Mouse (Mus musculus) mouse trophoblast stem cell (cell line): ENCODE results near the gene Pcnp.
"Not testable (repeated sequence)": the region's sequence is repeated elsewhere in the genome, so short reads cannot be mapped to it uniquely, and the experiment has no call there.

Experiments used
- in situ Hi-C, 2 experiments: fragments of 300-500 bp; cut with MseI, MboI; formaldehyde crosslinking; loops; 2 replicates in 1 of 2; 3 replicates in 1 of 2; pipeline ENCODE4 v1.15.1; 2025

Pcnp gene

DNA sequence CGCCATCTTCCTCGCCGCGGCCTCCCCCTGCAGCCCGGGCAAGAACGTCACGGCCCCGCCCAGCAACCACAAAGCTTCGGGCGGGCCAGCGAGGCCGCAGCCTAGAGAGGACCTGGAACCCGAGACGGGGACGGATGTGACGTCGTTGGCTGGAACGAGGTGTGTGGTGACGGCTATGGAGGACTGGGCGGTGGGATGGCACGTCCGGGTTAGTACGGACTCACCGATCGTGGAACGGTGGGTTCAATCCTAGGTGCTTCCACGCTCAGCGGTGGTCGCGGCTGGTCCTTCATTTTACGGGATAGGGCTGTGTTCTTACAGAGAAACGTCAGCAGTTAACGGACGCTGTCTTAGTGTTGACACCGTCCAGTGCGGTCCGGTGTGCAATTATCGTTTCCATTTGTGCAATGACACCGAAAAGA is at the start of gene Pcnp:
TSS of gene Pcnp (minus strand) at position 79 of the 422 bp plus-strand sequence.
- in situ Hi-C loops, result no loop called here

DNA sequence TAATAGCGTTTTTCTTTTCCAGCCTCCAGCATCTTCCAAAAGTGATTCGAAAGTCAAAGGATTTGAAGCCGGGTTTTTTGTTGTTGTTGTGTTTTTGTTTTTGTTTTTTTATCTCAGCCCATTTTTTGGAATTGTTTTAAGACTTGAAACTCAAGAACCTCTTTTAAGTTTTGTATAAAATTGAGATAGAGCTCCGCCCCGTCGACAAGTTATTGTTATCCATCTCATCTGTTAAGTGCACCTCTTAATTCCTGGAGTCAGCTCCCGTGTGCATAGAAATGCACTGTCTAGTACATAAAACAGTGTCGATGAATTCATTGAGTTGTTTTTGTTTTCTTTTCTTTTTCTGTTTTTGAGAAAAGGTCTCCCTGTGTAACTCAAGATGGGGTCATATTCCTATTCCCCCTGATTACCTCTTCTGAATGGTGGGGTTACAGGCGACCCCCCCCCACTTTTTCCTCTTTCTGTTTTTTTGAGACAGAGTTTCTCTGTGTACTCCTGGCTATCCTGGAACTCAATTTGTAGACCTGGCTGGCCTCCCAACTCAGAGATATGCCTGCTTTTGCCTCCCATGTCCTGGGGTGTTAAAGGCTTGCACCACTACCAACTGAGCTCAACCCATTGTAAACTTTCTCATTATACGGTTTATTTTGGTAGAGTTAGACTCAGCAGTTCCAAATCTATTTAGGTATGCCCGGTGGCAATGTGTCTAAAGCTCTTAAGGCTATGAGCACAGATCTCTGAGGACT is 46.8 kb upstream of the Pcnp start:
- in situ Hi-C loops, result loop anchor here in 1 of 2 experiments (10.0 kb wide), 1 partner anchor 61 kb away; no protein-coding TSS in a partner anchor

GRCm38 (mm10) chr16:56075222-56076111 is 45.9 kb upstream of the Pcnp start:
- in situ Hi-C loops, result loop anchor here in 1 of 2 experiments (10.0 kb wide), 1 partner anchor 61 kb away; no protein-coding TSS in a partner anchor

GRCm38 (mm10) chr16:56074565-56074964 is 45.0 kb upstream of the Pcnp start:
- in situ Hi-C loops, result loop anchor here in 1 of 2 experiments (10.0 kb wide), 1 partner anchor 60 kb away; no protein-coding TSS in a partner anchor

DNA sequence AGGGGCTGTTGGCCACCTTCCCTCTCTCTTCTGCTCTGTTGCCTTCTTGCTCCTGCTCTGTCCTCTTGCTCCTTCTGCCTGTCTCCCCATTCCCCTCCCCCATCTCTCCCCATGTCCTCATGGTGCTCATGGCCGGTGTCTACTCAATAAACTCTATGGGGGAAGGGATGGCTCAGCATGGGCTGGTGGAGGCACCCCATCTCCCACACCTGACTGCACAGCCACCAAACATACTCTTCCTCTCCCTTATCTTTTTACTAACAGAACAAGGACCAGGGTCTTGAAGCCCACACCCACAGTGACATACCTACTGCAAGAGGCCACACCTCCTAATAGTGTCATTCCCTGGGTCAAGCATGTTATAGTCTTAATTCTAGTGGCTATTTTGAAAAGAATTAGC is 44.6 kb upstream of the Pcnp start:
- in situ Hi-C loops, result loop anchor here in 1 of 2 experiments (10.0 kb wide), 1 partner anchor 59 kb away; no protein-coding TSS in a partner anchor

DNA sequence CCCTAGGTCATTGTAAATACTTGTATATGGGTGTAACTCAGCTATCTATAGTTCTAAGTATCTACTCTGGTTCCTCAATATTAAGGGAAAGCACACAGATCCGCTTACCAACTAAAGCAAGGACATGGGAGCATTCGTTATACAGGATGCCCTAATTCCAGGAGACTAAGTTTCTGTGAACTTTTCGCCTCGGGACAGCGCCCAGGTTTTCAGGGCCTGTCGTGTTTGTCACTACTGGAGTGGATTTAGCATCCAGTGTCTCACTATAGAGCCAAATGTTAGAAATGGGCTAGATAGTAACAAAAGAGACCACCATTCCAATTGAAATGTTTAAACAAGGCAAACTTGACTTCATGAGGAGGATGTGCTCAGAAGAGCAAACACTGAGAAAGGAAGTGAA is 43.6 kb upstream of the Pcnp start:
- in situ Hi-C loops, result loop anchor here in 1 of 2 experiments (10.0 kb wide), 1 partner anchor 58 kb away; no protein-coding TSS in a partner anchor

- in situ Hi-C loops, result loop anchor here in 1 of 2 experiments (10.0 kb wide), 1 partner anchor 58 kb away; no protein-coding TSS in a partner anchor
Observed at GRCm38 (mm10) chr16:56072533-56072932, 43.0 kb upstream of the Pcnp start.

GRCm38 (mm10) chr16:56071317-56072232 is 42.0 kb upstream of the Pcnp start:
- in situ Hi-C loops, result loop anchor here in 1 of 2 experiments (10.0 kb wide), 1 partner anchor 57 kb away; no protein-coding TSS in a partner anchor

DNA sequence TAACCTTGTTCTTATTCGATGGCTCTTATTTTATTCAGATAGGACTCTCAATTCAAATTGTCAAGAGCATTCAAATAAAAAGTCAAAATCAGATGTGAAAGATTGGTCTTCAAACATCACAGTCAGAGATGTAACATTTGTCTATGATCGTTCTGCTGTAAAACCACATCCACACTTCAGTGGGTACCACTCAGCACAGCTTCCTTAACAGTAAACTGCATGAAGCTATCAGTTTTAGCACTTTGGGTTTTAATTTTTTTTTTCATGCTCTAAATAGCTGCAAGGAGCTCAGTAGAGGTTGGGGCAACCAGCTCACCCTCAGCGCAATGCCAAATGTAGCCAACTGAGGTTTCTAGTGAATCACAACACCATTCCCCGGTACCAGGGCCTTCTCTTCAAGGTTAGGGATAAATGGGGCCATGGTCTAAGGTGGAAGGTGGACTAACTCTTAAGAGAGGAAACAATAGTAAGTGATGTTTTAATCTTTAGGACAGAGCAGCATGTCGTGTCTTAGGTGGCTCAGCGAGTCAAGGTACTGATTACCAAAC is 39.1 kb upstream of the Pcnp start:
- in situ Hi-C loops, result loop anchor here in 1 of 2 experiments (10.0 kb wide), 1 partner anchor 124 kb away; no protein-coding TSS in a partner anchor

DNA sequence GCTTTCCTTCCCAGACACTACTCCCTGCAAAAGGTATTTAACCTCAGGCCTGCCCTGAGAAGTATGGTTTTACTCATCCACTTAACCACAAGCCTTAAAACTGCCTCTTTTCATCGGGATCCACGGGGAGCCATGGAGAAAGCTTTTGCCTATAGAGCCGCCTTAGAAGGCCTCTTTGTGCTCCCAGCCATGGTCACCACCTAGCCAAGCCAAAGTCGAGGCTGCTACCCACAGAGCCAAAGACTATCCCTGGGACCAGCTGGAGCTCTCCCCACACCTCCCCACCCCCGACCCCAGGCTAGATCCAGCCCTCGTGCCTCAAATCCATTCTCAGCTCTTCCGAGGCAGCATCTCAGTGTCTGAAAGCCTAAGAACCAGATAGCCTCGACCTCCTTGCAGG is 36.6 kb upstream of the Pcnp start:
- in situ Hi-C loops, result loop anchor here in 1 of 2 experiments (10.0 kb wide), 1 partner anchor 121 kb away; no protein-coding TSS in a partner anchor

- in situ Hi-C loops, result loop anchor here in 1 of 2 experiments (10.0 kb wide), 1 partner anchor 120 kb away; no protein-coding TSS in a partner anchor
Observed at GRCm38 (mm10) chr16:56064334-56064990, 34.9 kb upstream of the Pcnp start.

DNA sequence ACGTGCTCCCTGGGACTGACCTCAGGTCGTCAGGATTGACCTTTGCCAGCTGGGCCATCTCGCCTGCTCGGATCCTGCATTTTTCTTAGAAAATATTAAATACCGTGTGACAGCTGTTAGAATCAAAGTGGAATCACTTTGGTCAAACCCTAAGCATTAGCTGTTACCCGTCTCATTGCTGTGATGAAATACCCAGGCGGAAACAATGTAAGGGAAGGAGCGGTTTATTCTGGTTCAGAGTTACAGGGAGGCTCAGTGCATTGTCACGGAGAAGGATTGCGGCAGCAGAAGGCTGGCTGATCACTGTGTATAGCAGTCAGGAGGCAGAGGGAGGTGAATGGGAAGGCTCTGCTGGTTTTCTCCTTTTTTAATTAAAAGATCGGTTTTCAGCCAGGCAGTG is 33.4 kb upstream of the Pcnp start:
- in situ Hi-C loops, result loop anchor here in 1 of 2 experiments (10.0 kb wide), 1 partner anchor 118 kb away; no protein-coding TSS in a partner anchor

GRCm38 (mm10) chr16:56061995-56062594 is 32.6 kb upstream of the Pcnp start:
- in situ Hi-C loops, result loop anchor here in 1 of 2 experiments (10.0 kb wide), 1 partner anchor 117 kb away; no protein-coding TSS in a partner anchor

GRCm38 (mm10) chr16:56058151-56058550 is 28.6 kb upstream of the Pcnp start:
- in situ Hi-C loops, result no loop called here

DNA sequence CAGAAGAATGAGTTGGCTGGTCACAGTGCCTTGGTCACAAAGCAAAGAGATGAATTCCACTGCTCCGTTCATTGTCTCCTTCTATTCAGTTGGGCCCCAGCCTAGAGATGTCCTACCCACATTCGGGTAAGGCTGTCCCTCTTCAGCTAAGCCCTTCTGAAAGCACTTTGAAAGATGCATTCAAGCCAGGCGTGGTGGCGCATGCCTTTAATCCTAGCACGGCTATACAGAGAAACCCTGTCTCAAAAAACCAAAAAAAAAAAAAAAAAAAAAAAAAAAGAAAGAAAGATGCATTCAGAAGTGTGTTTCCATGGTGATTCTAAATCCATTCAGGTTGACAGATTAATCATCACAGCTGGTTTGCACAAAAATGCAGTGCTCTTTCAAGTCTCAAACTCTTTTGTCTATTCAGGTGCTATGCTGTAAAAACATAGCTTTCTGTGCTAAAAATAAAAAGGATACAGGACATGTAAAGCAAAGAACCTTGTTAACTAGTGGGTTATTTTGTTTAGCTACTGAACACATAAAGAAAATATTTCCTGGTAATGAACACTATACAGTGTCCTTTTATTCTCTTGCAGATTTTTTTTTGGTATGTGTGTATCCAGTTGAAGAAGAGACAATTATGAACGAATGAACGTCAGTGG is 27.5 kb upstream of the Pcnp start:
- in situ Hi-C loops, result no loop called here

DNA sequence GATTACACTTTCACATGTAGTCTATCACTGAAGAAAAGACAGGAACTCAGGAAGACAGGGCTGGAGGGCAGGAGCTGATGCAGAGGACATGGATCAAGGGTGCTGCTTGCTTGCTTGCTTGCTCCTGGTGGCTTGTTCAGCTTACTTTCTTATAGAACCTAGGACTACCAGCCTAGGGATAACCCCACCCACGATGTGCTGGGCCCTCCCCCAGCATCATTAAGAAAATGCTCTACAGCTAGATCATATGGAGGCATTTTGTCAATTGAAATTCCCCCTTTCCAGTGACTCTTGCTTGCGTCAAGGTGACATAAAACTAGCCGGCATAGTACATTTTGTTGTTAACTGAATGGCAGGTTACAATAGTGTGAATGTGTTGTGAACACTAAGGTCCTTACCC is 26.4 kb upstream of the Pcnp start:
- in situ Hi-C loops, result no loop called here

- in situ Hi-C loops, result not testable (repeated sequence)
Observed at GRCm38 (mm10) chr16:56048038-56048437, 18.5 kb upstream of the Pcnp start, which contains the start of gene Senp7. Gene Senp7, plus strand, starts transcription at chr16:56048338.

DNA sequence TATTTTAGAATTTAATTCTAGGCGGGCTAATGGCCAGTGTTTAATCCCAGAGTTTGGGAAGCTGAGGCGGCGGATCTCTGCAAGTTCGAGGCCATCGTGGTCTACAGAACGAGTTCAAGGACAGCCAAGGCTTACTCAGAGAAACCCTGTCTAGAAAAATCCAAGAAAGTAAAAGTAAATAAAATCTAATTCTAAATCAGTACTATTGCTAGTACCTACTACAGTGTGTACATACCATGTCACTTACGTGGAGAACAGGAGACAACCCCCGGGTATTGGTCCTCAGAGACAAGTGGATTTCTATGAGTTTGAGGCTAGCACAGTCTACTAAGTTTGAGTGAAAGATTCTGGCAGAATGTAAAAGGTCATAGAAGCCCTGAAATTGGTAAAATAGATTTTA is 8.6 kb upstream of the Pcnp start:
- in situ Hi-C loops, result no loop called here
